Mouse (Mus musculus) c-Kit-negative CD71-positive TER-119-positive erythroid progenitor cells, embryonic 14.5 days (primary cell): ENCODE results near the gene Ank3.

ENCODE experiments used
- DNase-seq: peaks from one replicate; pipeline ENCODE4 v3.0.0-alpha.2; 2013; ENCODE audit warnings: low read depth, low spot score

The Ank3 gene

DNA sequence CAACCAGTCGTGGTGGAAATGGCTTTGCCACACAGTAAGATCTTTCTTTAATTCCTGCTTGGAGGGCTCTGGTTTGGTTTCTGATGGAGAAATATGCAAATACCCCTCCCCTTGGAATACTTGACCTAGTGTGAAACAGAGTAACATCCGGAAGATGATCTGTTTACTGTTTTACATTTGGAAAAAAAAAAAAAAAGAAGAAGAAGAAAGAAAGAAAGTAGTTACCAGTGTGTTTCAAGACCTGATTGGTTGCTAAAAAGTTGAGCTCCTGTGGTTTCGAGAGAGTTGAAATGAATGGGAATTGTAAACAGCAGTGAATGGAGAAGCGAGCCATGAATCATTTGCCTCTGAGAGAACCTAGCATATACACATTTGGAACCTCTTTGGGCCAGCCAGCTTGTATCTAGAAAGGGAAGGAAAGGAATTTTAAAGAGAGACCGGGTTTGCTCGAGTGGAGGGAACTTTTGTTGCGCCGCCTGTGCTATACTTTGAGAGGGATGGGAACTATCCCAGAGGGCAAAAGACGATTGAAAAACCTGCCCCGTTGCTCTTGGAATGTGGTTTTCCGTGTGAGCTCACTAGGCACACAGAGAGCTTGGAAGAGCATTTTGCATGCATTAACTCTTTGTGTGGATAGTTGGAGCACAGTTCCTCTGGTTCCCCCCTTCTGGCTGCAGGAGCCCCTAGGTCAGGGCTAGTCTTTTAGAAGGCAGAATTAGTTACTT, 527.7 kb downstream of the Ank3 start:
- no peak for DNase-seq

DNA sequence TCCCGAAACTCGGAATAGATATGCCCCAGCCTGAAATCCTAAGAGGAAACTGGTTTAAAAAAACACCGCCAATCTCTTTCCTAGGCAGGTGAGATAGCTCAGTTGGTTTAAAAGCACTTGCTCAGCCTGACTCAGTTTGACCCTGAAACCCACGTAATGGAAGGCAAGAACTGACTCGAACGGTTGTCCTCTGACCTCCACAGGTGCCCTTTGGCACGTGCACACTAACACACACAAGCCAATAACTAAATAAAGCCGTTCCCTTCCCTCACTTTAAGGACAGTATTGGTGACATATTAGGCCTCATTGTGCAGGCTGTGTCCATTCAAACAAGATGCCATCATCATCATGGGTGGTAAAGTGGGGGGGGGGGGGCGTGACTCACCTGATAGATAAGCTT, 528.4 kb downstream of the Ank3 start:
- DNase-seq, result no peak

DNA sequence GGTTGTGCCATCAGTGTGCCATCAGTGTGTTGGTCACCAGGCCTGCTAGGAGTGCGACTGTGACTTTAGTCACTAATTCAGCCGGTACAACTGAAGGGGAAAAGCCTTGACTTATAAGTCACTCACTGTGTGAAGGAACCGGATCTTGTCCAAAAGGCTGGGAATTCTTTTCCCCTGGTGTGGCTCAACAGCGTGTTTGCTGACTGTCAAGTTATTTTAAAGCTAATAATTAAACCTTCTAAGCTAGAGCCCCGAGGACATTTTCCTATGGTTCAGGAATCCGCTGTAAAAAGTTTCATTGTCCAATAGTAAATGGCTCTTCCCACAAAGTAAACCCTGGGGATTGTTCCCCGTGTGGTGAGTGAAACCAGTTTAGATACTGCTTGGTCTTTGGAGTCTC, 529.8 kb downstream of the Ank3 start:
- no peak for DNase-seq

DNA sequence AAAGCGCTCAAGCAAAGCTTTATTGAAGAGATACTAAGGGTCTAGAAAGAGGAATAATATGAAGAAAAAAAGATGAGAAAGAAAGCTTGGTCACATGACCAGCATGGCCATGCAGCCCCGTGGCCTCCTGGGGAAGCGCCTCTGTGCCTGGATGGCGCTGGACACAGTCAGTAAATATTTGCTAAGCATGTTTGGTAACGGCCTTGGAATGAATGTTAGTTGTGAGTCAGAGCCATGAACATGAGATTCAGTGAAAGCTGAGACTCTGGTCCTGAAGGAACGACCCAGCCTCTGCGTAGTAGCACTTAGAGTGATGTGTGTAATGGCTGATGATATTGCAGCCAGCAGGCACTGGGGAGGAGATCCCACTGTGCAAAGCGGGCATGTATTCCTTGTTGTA, 531.9 kb downstream of the Ank3 start:
- no peak for DNase-seq

DNA sequence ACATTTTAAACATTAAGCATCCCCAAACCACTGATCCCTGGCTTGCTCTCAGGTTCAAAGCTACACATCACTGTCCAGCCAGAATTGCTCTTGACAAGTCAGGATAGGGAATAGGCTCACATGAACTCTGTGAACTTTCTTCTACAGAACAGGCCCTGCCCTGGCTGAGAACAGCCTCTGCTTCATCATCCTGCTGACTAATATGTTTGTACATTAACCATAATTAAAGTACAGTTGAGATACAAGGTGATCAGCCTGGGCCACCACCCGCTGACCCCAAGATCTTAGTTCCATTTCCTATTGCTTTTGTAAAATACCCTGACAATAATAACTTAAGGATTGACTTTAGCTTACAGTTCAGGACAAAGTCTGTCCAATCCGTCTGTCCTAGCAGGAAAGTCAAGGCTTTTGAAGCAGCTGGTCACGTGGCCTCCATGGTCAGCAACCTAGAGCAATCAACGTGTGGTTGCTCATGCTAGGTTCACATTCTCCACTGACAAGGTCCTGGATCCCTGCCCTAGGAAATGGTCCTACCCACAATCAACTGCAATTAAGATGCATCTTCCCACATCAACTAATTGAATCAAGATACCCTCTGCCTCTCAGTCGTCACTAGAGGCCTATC, 538.0 kb downstream of the Ank3 start:
- no peak for DNase-seq

DNA sequence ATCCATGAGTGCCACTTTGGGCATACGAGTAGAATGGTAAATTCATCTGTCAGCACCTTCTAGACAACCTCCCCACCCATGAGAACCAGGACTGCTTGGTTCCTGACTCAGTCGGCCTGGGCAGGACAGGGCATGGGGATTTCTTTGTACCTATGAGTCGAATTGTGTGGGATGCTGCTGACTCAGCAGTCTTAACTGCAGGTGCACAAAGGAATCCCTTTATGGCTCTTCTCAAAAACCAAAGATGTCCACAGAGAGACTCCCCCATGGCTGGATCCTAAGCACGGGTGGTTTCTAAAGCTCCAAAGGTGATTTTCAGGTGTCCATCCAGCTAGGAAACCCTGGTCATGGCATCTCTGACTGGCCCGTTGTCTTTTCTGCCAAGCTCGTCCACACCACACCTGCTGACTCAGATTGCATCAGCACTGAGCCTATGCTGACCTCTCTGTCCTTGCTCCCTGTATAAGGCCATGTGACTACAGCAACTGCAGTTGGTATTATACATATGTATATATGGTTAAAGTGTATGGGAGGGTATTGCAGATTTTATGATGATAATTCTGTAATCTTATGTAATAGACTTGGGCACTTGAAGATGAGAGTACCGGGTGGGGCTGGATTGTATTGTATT, 538.8 kb downstream of the Ank3 start:
- DNase-seq, result no peak

DNA sequence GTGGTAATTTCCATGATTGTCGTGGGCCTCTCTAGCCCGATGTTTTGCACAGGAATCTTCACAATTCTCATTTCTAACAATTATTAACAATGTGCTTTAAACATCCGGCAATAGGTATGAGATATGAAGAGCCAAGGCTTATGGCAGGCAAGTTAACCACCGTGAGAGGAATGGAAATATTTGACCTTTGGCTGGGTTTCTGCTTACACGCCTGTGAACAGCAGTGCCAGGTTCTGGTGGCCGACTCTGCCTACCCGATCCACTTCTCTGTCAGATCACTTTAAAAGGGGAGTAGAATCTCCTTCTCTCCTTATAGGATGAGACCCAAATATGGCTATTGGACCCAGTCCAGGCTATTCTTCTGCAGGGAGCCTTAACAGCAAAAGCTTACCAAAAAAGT, 540.6 kb downstream of the Ank3 start:
- DNase-seq, result no peak

DNA sequence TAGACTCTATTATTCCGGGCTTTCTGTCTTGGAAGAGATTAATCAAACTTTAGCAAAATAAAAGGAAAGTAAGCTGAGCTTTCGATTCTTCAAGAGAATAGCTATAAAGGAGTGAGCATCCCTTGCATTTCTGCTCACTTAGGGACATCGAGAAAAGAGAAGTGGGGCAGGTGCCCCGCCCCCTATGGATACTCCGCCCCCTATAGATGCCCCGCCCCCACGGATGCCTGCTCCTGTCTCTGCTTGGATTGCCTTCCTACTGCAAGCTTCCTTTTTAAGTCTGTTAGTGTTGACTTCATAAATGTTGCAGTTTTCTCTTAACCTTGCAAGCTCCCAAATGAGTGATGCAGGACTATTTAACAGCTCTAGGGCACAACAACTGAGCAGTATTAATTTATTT, 541.4 kb downstream of the Ank3 start:
- DNase-seq, result no peak

DNA sequence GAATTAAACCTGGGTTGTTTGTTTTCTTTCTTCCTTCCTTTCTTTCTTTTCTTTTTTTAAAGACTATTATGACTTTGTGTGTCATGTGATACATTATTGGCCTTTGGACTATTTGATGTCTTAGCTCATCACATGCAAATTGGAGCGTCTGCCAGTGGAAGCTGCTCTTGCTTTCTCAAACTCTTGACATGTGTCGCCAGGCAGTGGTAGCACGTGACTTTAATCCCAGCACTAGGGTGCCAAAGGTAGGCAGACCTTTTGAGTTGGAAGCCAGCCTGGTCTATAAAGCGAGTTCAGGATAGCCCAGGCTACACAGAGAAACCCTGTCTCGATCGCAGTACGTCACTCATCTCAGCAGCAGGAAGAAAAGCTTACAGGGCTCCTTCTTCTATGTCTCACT, 542.4 kb downstream of the Ank3 start:
- DNase-seq, result no peak

DNA sequence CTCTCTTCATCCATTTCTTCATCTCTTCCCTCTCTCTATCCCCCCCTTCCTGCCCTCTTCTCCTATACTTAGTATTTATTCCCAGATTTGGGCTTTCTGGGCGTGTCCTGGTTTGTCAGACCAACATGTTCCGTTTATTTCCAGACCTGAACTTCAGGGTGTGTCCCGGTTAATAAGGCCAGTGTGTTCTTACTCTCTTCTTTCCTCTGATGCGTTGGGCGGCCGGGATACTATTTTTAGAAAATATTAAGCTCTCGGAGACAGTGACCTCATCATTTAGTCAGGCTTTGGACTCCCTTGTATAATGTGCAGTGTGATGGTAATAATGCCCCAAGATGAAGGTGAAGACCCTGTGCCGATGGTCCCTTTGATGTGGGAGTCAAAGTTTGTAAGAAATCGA, 546.3 kb downstream of the Ank3 start:
- DNase-seq, result no peak

DNA sequence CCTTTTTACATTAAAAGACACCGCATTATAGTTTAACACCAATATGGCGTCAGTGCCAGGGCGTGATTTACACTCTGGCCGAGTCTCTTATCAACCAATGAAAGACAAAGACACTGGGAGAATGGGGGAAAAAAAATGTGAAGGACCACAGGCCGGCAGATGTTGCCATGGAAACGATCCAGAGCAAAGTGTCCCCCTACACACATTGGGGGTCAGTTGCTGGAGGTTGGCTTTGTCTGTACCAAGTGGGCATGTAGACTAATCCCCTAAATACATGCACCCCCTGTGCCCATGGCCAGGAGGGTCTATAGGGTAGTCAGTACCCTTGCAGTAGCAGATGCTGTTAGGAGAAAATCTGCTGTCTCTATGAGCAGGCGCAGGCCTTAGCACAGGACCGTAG, 547.3 kb downstream of the Ank3 start:
- DNase-seq, result no peak

DNA sequence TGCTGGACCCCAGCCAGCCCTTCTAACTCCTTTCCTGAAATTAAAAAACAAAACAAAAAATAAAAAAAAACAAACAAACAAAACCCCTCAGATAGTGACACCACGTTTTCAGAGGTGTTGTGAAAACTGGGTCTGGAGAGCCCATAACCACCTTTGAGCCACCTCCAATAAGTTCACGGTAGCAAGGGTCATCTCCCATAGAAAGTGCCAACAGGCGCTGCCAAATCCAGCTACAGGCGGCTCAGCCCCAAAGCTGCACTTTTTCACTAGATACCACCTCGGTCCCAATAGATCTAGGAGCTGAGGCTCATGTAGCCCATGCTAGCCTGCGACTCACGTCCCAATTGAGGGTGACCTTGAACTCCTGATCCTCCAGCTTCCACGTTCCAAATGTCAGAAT, 547.7 kb downstream of the Ank3 start:
- no peak for DNase-seq

DNA sequence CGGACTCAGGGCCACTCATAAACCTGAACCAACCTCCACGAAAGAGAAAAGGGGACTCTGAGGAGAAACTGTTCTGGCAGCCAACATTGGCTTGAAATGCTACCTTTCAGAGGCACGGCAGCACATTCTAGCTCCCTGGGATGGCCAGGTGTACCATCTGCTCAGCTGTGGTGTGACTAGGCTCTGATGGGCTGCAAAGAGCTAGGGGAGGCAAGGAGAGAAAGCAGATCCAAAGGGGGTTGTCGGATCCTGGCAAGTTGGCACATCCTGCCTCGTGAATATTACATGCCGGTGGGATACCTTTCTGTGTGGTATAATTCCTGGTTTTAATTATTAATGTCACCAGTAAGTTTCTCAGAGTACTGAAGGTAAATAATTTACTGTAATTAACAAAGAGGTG, 548.5 kb downstream of the Ank3 start:
- no peak for DNase-seq

DNA sequence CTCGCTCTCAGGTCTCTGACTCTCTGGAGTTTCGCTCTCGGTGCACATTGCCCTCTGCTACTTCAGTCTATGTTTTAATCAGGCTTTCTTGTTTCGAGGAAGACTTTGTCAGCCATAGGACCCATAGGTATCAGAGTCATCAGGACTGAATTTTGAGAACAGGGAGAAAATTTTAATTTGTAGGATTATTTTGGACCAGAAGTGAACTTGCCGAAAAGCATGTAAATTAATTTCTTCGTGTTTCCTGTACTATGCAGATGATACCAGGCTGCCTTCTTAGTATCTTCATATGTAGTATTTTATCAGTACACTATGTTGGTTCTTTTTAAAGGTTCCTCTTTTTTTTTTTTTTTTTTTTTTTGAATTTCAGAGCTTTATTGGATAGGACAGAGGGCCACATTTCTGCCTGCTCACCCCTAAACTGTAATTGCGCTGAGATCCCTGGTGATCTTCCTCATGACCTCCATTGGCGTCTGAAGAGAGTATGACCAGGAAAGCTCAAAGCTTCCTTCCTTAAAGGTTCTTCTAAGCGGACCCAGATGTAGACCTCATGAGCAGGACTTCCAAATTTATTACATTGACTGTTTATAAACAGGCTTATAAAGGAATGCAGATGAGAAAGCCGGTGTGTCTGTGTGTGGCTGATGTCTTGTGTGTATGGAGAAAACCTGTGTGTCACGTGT, 551.8 kb downstream of the Ank3 start:
- DNase-seq, result no peak

DNA sequence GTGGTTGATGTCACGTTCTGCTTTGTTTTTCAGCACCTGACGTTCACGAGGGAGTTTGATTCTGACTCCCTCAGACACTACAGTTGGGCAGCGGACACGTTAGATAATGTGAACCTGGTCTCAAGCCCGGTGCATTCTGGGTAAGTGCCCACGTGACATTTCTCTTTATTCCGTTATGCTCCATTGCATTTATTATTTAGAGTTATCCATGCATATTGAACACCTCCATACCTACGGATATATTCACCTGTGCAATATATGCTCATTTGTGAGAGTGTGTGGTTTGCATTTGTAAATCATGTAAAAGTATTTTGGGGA, 552.3 kb downstream of the Ank3 start:
- no peak for DNase-seq

DNA sequence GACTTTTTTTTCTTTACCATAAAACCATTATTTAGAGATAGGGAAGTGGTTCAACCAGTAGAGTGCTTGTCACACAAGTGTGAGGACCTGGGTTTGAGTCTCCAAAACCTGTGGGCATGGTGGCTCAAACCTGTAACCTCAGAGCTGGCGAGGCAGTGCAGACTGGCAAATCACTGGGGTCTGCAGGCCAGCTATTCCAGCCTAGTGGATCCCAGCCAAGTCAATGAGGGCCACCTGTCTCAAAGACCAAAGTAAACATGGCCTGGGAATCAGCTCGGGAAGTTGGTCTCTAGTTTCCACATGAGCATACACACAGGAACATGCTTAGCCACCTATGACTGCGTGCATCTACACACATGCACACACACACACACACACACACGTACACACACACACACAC, 552.9 kb downstream of the Ank3 start:
- no peak for DNase-seq

DNA sequence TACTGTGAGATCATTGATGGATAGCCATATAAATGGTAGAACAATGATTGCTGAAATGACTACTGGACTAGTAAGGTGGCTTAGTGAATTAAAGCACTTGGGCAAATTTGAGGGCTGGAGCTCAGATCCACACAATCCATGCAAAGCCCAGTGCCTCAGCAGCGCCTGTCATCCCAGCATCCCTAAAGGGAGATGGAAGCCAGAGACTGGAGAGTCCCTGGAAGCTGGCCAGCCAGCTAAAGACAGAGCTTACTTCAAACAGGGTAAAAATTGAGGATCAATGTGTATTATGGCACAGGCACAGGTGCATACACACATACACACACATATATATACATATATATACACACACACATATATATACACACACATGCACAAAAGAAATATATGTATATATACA, 553.7 kb downstream of the Ank3 start:
- no peak for DNase-seq

DNA sequence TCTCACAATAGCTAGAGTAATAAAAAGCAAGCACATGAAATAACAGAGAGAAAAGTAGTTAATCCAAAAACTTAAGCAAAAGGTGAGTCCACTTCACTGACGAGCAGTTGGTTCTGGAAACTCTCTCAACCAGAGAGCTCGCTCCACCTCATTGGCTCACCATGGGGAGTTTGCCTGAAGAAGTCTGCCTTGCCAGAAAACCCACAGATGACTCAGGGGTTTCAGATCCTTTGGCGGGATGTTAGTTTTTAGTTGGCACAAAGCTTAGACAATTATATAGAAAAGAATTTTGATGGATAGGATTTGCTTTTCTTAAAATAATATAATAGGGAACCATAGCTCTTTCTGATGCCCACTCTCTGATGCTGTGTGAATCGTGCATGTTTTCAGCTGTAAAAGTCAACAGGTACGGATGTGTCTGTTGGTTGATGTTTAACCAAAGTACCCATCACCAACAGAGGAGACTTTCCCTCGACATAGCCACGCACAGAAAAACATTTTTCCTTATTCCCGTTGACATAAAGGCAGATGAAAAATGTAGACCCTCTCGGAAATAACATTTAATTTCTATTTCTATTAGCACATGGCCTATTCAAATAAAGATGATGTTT, 556.2 kb downstream of the Ank3 start:
- no peak for DNase-seq

DNA sequence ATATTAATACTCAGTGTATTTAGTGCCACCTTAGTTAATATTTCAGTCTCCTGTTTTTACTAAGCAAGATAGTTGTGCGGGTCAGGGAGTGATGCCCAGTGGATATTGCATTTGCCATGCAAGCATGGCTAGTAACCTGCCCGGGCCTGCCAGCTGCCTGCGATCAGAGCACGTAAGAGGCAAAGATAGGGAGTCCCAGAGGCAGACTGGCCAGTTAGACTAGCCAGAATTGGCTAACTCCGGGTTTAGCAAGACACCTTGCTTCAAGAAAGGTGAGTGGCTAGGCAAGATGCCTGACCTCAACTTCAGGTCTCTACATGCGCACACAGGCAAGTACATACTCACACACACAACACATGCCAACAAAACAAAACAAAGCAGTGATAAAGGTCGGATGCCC, 563.7 kb downstream of the Ank3 start:
- no peak for DNase-seq

DNA sequence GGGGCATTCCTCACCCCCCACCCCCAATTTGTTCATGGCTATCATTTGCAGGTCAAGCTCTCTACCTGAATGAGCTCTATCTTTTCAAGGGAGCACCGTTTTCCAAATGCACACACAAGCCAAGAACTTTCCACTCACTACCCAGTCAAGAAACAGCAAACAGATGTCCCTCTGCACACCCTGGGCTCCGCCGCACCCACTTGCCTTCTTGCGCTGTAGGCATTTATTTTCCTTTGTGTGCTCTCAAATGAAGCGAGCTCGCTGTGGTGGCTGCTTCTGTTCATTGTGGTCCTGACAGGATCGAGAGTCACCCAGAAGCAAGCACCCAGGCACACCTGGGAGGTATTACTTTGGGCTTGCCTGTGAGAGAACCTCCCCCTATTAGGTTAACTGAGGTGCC, 564.4 kb downstream of the Ank3 start:
- DNase-seq, result no peak

DNA sequence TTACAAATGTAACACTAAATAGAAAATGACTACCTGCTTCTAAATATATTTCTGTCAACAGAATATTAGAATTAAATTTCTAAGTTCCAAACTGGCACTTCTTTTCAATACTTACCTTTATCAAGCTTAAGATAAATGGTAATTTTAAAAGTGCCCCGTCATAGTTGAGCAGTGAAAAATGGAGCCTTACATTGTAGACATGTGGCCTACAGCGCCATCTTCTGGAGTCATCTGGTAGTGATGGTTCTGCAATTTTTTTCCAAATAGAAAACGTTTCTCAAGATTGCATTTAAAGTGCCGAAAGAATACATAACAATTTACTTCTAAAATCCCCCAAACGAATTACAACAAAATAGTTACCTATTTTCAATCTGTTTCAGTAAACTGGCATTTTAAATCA, 566.0 kb downstream of the Ank3 start:
- DNase-seq, result peak; percentile 38

DNA sequence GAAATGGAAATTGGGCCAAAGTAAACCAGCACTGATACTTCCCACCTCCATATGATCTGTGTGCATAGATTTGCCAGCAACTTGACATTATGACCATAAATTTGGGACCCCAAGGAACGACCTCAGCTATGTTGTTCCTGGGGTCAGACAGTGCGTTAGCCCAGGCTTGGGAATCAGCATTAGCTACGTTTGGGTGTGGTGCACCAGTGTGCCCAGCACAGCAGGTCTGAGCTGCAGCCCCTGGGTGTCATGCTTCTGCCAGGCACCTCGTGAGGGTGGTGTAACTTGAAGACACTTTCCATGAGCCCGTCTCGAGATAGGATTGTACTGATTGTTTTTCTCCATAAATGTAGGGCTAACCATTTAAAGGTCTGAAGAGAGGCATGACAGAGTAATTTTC, 566.5 kb downstream of the Ank3 start:
- DNase-seq, result no peak

DNA sequence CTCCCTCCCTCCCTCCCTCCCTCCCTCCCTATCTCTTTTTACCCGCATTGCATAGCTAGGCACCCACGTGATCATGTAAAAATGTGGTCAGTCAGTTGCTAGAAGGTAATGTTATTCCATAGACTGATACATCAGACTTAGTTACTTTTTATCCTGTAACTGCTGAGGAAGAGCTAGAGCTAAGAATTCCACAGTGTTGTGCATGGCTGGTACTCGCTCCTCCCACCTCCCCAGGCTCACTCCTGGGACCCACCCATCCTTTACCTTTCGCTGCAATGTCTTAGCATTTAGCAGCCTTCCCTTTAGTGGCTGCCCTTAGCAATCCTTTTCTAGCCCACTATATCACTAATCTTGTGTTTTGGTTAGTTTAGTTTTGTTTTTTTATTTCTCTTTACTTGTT, 569.4 kb downstream of the Ank3 start:
- DNase-seq, result no peak
